Mouse (Mus musculus) gastrocnemius, postnatal 10 days (tissue): ENCODE results near the gene Mrpl19. TPM values are rescaled to one million over a fixed set of nuclear protein-coding genes. Genes with fewer than 3 reads are reported as not detected.
A peak's percentile ranks its signal among the peaks of the same experiment; 100 is the strongest.

ENCODE experiments used
- DNase-seq: peaks from one replicate; pipeline ENCODE4 v3.0.0; 2021; ENCODE audit warnings: mixed read lengths
- total RNA-seq, 2 experiments: library from RNA; stranded (reverse); gene quantifications; 2 replicates each; pipeline ENCODE4 v1.2.3; 2021

Mrpl19 gene
- total RNA-seq, 2 experiments from 2014 or later, result 22.4 to 24.9 TPM

GRCm38 (mm10) chr6:81933281-81933680 is 32.5 kb downstream of the Mrpl19 start:
- DNase-seq, result no peak

DNA sequence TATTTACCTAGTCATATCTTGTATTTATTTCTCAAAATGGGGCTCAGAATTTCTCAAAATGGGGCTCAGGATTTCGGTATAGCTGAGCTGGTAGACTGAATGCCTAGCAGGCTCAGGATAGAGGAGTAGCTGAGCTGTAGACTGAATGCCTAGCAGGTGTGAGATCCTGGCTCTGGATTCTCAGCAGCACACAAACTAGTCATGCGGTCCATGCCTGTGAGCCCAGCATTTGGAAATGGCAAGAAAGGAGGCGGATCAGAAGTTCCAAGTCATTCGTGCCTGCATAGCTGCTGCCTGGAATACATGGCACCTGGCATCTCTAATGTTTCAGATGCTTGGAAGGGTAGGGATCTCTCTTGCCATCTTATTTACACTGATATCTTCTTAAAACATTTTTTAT is 36.4 kb downstream of the Mrpl19 start:
- no peak for DNase-seq

DNA sequence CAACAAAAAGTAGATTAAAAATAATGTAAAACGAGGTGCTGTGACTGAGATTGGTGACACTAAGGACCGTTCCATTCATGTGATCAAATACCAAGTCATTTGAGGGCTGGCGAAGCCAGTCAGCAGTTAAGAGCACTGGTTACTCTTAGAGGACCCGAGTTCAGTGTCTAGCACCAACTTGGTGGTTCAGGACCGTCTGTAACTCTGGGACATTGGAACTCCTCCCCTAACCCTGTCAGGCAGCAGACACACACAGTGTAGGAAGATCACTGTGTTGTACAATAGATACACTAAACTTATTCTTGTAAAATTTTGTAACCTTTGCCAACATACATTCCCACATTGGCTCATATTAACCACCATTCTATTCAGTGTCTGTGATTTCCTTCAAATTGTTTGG is 41.5 kb downstream of the Mrpl19 start:
- DNase-seq, result no peak

GRCm38 (mm10) chr6:81923523-81924142 is 42.1 kb downstream of the Mrpl19 start, which contains the start of gene Gcfc2:
Gene Gcfc2 (plus strand): TSS chr6:81923669.
- peak; percentile 96 for DNase-seq

- DNase-seq, result no peak
These were observed 53.6 kb downstream of the Mrpl19 start for GRCm38 (mm10) chr6:81912177-81912576.

DNA sequence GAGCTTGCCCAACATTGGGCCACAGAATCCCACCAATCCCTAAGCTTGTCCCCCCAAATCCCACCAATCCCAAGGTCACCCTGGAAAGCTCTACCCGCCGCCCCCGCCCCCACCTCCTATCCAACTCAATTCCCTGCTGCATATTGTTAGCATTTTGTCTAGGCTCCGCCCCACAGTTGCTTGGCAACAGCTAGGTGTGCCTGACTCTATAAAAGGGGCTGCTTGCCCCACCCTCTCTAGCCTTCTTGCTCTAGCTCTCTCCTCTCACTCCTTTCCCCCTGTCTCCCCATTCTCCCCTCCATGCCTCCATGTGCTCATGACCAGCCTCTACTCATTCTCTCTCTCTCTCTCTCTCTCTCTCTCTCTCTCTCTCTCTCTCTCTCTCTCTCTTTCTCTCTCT is 54.0 kb downstream of the Mrpl19 start:
- no peak for DNase-seq

GRCm38 (mm10) chr6:81911244-81911643 is 54.5 kb downstream of the Mrpl19 start:
- DNase-seq, result no peak

DNA sequence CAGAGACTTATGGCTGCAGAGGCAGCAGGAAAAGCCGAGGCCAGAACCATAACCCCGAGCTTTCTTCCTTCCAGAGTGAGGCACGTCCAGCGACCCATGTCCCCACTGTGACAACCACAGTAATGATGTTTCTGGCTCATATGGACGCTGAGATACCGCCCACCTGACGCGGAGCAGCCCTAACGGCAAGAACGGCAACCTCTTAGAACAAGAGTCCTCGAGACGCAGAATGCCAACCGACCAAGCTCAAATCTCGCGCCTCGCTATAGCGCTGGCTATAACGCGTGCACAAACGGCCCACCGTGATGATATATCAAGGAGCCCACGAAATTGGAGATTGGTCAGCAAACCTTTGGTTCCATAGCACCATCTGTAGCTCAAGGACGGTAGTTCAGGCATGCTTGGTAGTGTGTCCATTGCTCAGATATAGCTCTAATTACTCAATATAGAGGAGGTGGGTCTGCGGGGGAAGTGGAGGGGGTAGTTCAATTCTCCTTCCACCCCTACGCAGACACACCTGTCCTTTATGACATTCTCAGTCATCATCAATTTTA is 55.4 kb downstream of the Mrpl19 start:
- no peak for DNase-seq

Other genes starting within 250 kb of the Mrpl19 start
- gene Gcfc2, start 42.3 kb downstream of the Mrpl19 start, total RNA-seq, result 1 to 10 TPM; 3.3 to 5.7 TPM
- gene Eva1a, start 75.1 kb upstream of the Mrpl19 start, total RNA-seq, result 1 to 10 TPM; 2.0 to 2.1 TPM